Mouse (Mus musculus): ENCODE results near the gene Tbc1d2b.

Gene Tbc1d2b

GRCm38 (mm10) chr9:90270193-90270943 lies at the start of gene Tbc1d2b:
Tbc1d2b (minus strand) TSS chr9:90270804.
- TF ChIP-seq GATA4 (IDR thresholded peaks at IDR 0.05; ENCODE audit: insufficient replicate concordance, low read length) = no peak

- no peak for TF ChIP-seq GATA4 (IDR thresholded peaks at IDR 0.05; ENCODE audit: insufficient replicate concordance, low read length)
Observed at GRCm38 (mm10) chr9:90316300-90316699, 45.7 kb upstream of the Tbc1d2b start.

- TF ChIP-seq GATA4 (IDR thresholded peaks at IDR 0.05; ENCODE audit: insufficient replicate concordance, low read length) = peak; percentile 80
Observed at GRCm38 (mm10) chr9:90315662-90316061, 45.1 kb upstream of the Tbc1d2b start.

- no peak for TF ChIP-seq GATA4 (IDR thresholded peaks at IDR 0.05; ENCODE audit: insufficient replicate concordance, low read length)
Observed at GRCm38 (mm10) chr9:90304254-90304653, 33.6 kb upstream of the Tbc1d2b start.

- TF ChIP-seq GATA4 (IDR thresholded peaks at IDR 0.05; ENCODE audit: insufficient replicate concordance, low read length) = no peak; the same call in 1 of the 2 replicates
Observed at GRCm38 (mm10) chr9:90303101-90303835, 32.7 kb upstream of the Tbc1d2b start.

- TF ChIP-seq GATA4 (IDR thresholded peaks at IDR 0.05; ENCODE audit: insufficient replicate concordance, low read length) = no peak
Observed at GRCm38 (mm10) chr9:90302670-90303069, 32.1 kb upstream of the Tbc1d2b start.

- TF ChIP-seq GATA4 (IDR thresholded peaks at IDR 0.05; ENCODE audit: insufficient replicate concordance, low read length) = no peak
Observed at GRCm38 (mm10) chr9:90301081-90301688, 30.6 kb upstream of the Tbc1d2b start.

- peak; percentile 67 for TF ChIP-seq GATA4 (IDR thresholded peaks at IDR 0.05; ENCODE audit: insufficient replicate concordance, low read length)
Observed at GRCm38 (mm10) chr9:90297637-90298036, 27.0 kb upstream of the Tbc1d2b start.

- no peak for TF ChIP-seq GATA4 (IDR thresholded peaks at IDR 0.05; ENCODE audit: insufficient replicate concordance, low read length)
Observed at GRCm38 (mm10) chr9:90293641-90294398, 23.2 kb upstream of the Tbc1d2b start.

- no peak for TF ChIP-seq GATA4 (IDR thresholded peaks at IDR 0.05; ENCODE audit: insufficient replicate concordance, low read length)
Observed at GRCm38 (mm10) chr9:90278397-90278796, 7.8 kb upstream of the Tbc1d2b start.

- TF ChIP-seq GATA4 (IDR thresholded peaks at IDR 0.05; ENCODE audit: insufficient replicate concordance, low read length) = no peak
Observed at GRCm38 (mm10) chr9:90277884-90278283, 7.3 kb upstream of the Tbc1d2b start.

- no peak for TF ChIP-seq GATA4 (IDR thresholded peaks at IDR 0.05; ENCODE audit: insufficient replicate concordance, low read length)
Observed at GRCm38 (mm10) chr9:90276779-90277178, 6.2 kb upstream of the Tbc1d2b start.

- no peak for TF ChIP-seq GATA4 (IDR thresholded peaks at IDR 0.05; ENCODE audit: insufficient replicate concordance, low read length)
Observed at GRCm38 (mm10) chr9:90275906-90276305, 5.3 kb upstream of the Tbc1d2b start.

GRCm38 (mm10) chr9:90275500-90275899 lies 4.9 kb upstream of the Tbc1d2b start:
- no peak for TF ChIP-seq GATA4 (IDR thresholded peaks at IDR 0.05; ENCODE audit: insufficient replicate concordance, low read length)

GRCm38 (mm10) chr9:90274516-90274915 lies 3.9 kb upstream of the Tbc1d2b start:
- no peak for TF ChIP-seq GATA4 (IDR thresholded peaks at IDR 0.05; ENCODE audit: insufficient replicate concordance, low read length)
